Mouse (Mus musculus) cortical plate, adult 2 months (tissue): ENCODE results near the gene Plekha6.

Experiments
- CTCF ChIP-seq: fragments of 200-500 bp; IDR thresholded peaks from 2 replicates; pipeline ENCODE4 v1.5.1; 2011; ENCODE audit warnings: mild to moderate bottlenecking, control low read depth, low read length; ENCODE audit not compliant: insufficient read depth; ENCODE audit errors: extremely low read depth
- POLR2A ChIP-seq: fragments of 200-500 bp; IDR thresholded peaks from 2 replicates; pipeline ENCODE4 v1.6.1; 2011; ENCODE audit warnings: mild to moderate bottlenecking, low read length, control low read depth; ENCODE audit not compliant: insufficient read depth; ENCODE audit errors: extremely low read depth

GRCm38 (mm10) chr1:133292608-133293007 lies 128.6 kb downstream of the Plekha6 start:
- TF ChIP-seq POLR2A (no peak), CTCF (0 out of 2 replicates have a peak, but pooled peaks have one; percentile 8)
